Mouse (Mus musculus): Measurements from ENCODE around the gene Hexb.
"Not testable (repeated sequence)": the region's sequence is repeated elsewhere in the genome, so short reads cannot be mapped to it uniquely, and the experiment has no call there.

Hexb gene

DNA sequence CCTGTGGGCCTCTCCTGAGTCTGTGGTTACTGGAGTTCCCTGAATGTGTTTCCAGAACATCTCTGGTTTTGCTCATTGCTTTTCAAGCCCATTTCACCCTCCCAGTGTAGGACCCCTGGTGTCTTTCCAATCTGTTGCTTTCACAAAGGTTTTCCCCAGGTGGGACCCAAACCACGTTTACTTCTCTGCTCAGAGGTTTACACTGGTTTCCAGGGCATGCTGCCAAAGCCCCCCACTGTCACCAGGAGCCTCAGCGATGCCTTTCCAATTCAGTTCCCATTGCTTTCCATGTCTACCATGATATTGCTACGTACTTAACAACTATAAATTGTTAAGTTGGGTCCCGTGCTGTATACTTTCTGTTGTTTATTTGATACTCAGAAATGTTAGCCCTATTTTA lies 15.3 kb downstream of the Hexb start:
- no peak for DNase-seq (ENCODE audit: low spot score in 2 of 2)

DNA sequence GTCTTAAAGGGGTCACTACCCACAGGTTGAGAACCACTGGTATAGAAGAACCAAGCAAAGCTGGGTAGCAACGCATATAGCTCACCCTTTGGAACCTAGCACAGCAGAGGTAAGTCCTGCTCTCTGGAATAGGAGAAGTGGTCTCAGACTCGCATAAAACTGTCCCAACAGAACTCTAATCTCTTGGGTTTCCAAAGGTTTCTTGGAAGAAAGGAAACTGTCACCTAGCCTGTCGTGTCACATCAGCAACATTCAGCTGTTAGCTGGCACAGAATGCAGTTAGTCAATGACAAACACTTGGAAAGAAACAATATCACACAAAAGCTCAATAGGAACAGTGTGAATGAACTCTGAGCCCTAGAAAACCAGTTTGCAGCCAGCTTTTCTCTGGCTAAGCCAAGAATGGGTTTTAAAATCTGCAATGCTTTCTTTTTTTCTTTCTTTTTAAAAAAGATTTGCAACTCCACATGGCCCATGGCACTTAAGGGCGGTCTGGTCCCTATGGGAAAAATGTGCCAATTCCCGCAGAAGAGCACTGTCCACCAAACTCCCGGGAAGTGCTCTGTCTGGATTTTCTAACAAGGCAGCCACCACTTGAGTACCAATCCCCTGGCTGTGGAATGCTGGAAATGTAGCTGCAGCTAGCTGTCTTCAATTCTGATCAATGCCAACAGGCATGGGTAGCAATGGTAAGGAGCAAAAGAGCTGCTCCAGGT lies 17.9 kb downstream of the Hexb start:
- no peak for DNase-seq (ENCODE audit: low spot score in 2 of 2)

DNA sequence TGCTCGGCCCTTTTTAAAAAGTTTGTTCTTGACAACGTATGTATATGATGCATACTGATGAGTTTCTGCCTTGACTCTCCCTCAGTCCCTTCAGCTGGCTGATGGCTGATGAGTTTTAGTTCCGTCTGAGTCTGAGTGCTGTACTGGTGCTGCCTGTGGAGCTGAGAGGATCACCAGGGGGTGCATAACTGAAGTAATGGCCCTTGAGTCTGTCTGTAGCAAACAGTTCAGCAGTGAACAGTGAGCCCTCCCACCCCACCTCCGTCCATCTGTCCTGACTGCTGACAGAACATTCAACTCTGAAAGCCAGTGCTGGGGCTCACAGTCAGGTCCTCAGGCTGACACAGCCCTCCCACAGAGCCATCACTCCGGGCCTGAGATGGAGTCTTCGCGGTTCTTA lies 19.2 kb downstream of the Hexb start:
- no peak for DNase-seq (ENCODE audit: low spot score in 2 of 2)

DNA sequence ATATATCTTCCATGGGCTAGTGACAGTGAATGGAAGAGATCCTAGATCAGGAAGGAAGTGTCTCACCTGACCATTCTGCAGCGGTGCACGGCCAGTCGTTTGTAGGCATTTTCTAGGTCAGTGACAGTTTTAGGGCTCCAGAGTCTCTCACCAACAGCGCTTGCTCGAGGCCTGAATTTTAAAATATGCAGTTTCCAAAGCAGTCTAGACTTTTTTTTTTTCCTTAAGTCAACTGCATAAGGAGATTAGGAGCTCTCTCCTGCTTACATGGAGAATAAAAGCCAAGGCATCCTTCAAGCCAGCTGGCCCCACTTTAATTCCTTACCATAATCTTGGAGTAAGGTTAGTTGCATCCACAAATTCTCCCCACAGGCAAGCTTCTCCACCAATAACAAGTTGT lies 21.4 kb downstream of the Hexb start:
- no peak for DNase-seq (ENCODE audit: low spot score in 2 of 2)

DNA sequence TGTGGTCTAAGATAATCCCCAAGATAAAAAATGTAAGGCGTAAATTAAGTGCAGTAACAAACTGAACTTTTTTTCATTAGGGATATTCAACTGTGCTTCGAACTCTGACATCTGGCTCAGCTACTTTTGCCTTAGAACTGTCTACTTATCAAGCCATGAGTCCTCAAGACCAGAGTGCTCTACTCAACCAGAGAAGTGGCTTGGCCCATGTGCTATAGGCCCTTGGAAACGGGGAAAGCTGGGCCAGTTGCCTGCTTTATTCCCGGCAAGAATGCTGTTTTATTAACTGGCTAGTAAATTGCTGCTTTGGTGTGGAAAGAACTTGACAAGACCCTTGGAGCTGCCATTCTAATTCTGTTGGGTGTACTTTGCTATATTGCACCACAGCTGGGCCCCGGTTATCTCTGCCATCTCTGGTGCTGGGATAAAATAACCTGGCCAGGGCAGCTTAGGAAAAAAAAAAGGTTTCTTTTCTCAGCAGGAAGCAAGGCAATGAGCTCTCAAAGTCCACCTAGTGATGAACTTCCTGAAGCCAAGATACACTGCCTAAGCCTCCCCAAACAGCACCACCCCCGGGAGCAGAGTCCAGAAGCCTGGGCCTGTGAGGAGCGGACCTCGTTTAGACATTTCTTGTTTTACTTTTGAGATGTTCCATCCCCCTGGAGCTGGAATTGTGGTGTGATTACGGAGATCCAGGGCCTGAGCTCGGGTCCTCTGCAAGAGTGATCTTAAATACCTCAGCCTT lies 22.5 kb downstream of the Hexb start:
- no peak for DNase-seq (ENCODE audit: low spot score in 2 of 2)

DNA sequence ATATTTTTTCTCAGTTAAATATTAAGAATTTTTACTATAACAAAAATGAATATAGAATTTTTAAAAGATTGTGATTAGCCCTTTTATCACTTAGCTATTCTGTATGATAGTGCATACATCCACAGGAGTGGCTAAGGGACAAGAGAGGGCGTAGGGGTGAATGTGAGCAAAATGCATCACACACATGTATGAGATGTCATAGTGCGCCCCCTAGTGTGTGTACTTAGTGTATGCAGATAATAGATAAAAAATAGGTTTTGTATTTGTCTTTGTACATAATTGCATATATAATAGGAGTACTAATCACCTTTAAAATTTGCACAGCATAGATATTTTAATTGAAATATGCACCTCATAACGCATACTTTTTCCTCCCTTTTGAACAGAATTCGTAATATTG lies 52.3 kb downstream of the Hexb start:
- DNase-seq (ENCODE audit: low spot score in 2 of 2) = no peak

DNA sequence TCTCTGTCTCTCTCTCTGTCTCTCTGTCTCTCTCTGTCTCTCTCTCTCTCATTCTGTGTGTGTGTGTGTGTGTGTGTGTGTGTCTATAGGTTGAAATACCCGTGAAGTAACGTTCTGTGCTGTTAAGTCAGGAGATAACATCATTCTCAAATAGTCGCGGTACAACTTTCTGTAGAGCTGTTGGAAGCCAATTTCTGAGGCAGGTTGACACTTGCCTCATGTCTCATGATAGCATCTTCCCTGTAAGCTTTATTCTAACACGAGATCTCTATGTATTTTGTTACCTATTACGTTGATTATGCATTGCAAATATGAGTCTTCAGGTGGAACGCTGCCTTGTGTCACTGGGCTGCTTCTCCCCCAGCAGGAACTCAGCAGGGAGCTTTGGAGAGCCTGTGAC lies 55.8 kb downstream of the Hexb start:
- no peak for DNase-seq (ENCODE audit: low spot score in 2 of 2)

DNA sequence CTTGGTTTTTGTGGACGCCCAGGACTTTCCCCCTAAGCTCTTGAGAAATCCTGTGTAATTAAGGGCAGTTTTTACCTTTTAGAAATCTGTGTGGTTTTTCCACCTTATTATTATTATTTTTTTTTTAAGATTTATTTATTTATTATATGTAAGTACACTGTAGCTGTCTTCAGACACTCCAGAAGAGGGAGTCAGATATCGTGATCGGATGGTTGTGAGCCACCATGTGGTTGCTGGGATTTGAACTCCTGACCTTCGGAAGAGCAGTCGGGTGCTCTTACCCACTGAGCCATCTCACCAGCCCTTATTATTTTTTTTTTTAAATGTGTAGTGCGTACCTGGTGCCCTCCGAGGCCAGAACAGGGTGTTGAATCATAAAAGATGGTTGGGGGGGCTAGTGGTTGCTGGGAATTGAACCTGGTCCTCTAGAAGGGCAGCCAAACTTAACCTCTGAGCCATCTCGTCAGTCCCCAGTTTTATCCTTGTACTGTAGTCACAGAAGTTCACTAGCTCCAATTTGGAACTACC lies 59.7 kb downstream of the Hexb start:
- not testable (repeated sequence) for DNase-seq (ENCODE audit: low spot score in 2 of 2)

DNA sequence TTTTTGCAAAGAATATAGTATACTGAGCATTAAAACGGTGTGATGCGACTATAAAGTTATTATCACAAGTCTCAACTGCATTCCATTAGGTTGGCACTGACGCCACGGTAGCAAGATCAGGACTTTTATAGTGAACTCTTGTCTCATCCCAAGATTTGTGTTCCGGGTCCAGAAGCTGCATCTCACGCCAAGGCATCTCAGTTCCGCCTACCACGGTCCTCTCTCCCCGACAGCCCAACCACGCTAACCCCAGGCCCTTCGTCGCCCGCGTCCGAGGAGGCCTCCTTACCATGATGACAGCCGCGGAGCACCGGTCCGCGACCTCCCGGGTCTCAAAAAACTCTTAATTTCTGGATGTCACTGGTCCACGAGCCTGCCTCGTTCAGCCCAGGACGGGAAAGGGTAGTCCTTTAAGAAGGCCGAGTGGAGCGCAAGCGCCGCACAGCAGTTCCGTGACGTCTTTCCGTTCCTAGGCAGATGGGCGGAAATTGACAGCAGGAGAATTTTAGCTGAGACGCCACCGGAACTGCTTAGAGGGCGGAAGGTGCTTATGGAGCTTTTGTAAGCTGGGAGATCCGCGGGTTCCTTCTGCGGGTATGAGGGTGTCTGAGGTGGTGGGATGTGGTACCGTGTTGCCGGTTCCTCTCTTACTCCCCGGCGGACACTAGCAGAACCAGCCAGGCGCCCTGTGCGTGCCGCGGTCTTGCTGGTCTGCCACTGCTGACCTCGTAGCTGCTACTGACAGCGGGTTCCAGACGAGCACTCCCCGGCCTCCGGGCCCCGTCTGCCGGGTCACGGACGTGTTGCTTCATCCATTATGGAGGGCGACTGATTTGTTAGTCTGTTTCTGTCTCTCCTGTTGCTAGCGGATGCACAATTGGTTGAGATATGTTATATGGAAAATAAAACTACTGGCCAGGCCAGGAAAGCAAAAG lies 60.4 kb downstream of the Hexb start, which contains the start of the genes Gfm2 and Nsa2:
Gfm2 (plus strand) TSS at position 472 of the 935 bp plus-strand sequence.
Nsa2 (minus strand) TSS at position 472 of the 935 bp plus-strand sequence.
- DNase-seq (ENCODE audit: low spot score in 2 of 2) = peak; percentile 88 to 89

DNA sequence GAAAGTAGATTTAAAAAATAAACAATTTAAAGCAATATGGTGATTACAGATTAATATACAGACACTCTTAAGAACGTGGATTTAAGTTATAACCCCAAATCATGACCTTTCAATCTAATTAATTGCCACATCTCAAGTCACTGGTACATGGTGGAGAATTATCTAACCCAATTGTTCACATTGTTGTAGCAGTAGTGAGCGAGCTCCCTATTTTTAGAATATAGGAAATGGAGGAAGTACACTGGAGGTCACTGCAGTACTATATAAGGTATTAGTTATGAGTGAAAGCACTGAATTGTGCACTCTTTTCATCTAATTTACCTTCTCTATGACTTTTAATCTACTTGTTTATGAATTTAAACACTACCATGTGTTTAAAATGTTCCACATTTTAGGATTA lies 67.7 kb downstream of the Hexb start:
- not testable (repeated sequence) for DNase-seq (ENCODE audit: low spot score in 2 of 2)

DNA sequence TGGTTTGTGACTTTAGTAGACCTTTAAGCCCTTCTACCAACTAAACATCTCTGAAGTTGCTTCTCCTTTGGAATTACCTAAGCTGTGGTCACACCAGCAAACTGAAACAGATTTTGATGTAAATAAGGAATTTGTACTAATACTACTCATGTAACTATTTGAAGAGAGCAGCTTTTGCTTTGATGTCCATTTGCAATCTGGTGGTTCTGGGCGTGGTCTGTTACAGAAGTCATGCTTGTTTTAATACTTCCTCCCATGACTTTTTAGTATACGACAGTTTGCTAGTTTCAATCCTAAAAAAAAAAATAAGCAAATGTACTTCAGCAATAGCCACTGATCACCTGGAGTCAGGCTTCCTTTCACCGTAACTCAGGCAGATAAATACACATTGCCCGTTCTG lies 68.5 kb downstream of the Hexb start:
- not testable (repeated sequence) for DNase-seq (ENCODE audit: low spot score in 2 of 2)
